Mouse (Mus musculus): ENCODE results near the gene Olfr419.

Gene Olfr419

GRCm38 (mm10) chr1:174251961-174252360 is at the start of gene Olfr419:
Olfr419 (minus strand) TSS chr1:174252061.
- no peak for DNase-seq (ENCODE audit: low spot score)

GRCm38 (mm10) chr1:174270643-174271042 is 18.8 kb upstream of the Olfr419 start:
- DNase-seq (ENCODE audit: low spot score): no peak

GRCm38 (mm10) chr1:174269162-174269561 is 17.3 kb upstream of the Olfr419 start:
- no peak for DNase-seq (ENCODE audit: low spot score)

- no peak for DNase-seq (ENCODE audit: low spot score)
Observed at GRCm38 (mm10) chr1:174267816-174268215, 16.0 kb upstream of the Olfr419 start.

DNA sequence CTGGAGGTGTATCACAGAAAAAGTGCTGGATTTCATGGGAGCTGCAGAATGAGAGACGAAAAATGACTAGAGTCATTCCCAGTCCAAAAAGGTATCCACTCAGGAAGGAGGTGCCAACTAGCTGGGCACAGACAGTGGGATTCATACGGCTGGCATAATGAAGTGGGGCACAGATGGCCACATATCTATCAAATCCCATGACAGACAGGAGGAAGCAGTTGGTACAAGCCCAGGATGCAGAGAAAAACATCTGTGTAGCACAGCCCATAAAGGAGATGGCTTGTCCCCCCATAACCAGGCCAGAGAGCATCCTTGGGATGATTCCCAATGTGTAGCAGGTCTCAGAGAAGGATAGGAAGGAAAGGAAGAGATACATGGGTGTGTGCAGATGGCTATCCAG is 1.5 kb downstream of the Olfr419 start:
- no peak for DNase-seq (ENCODE audit: low spot score)

- DNase-seq (ENCODE audit: low spot score): no peak
Observed at GRCm38 (mm10) chr1:174247170-174247569, 4.7 kb downstream of the Olfr419 start.

- no peak for DNase-seq (ENCODE audit: low spot score)
Observed at GRCm38 (mm10) chr1:174246080-174246479, 5.8 kb downstream of the Olfr419 start.

GRCm38 (mm10) chr1:174244621-174245020 is 7.2 kb downstream of the Olfr419 start:
- DNase-seq (ENCODE audit: low spot score): no peak

GRCm38 (mm10) chr1:174239916-174240315 is 11.9 kb downstream of the Olfr419 start:
- no peak for DNase-seq (ENCODE audit: low spot score)

- DNase-seq (ENCODE audit: low spot score): no peak
Observed at GRCm38 (mm10) chr1:174216528-174217204, 35.2 kb downstream of the Olfr419 start.

DNA sequence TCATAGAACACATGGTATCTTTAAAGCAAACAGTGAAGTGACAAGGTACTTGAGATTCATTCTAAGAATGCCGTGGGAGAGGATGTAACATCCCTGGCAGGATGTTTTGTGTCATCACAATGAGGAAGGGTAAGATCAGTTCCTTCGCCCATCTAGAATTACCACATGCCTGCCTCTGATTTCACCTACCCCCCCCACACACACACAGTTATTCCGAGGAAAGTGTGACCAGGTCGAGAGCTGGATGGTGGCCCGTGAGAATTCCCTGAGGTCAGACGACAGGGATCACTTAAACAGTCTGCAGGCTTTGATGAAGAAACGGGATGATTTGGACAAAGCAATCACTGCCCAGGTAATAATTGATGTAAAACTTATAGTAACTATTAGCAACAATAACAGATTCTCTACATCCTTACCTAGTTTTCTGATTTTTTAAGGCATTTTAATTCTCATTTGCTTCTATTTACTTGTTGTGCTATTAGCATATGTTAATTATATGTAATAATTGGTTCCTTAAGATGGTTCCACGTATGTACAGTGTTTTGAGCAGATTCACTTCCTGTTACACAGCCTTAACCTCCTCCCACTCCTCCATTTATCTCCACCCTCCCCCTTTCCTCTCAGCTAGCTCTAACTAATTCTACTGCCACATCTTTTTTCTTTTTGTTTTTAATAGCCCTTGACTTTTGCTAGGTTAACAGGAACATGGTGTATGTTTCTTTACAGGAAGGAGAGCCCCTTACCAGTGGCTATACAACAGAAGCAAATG is 36.4 kb downstream of the Olfr419 start:
- DNase-seq (ENCODE audit: low spot score): no peak

GRCm38 (mm10) chr1:174212286-174212685 is 39.6 kb downstream of the Olfr419 start:
- no peak for DNase-seq (ENCODE audit: low spot score)

- DNase-seq (ENCODE audit: low spot score): no peak
Observed at GRCm38 (mm10) chr1:174204699-174205098, 47.2 kb downstream of the Olfr419 start.

Measured in urinary bladder, postnatal 10 days (tissue).